Mouse (Mus musculus): ENCODE measurements around the gene Tra2a.

Gene Tra2a

GRCm38 (mm10) chr6:49236331-49236730 is 27.5 kb downstream of the Tra2a start:
- peak; percentile 100 for DNase-seq (ENCODE audit: low spot score)

GRCm38 (mm10) chr6:49233356-49233755 is 30.5 kb downstream of the Tra2a start:
- DNase-seq (ENCODE audit: low spot score): no peak

GRCm38 (mm10) chr6:49228126-49228679 is 35.6 kb downstream of the Tra2a start:
- DNase-seq (ENCODE audit: low spot score): no peak

GRCm38 (mm10) chr6:49227184-49227735 is 36.6 kb downstream of the Tra2a start:
- no peak for DNase-seq (ENCODE audit: low spot score)

- DNase-seq (ENCODE audit: low spot score): no peak
Measured at GRCm38 (mm10) chr6:49225728-49226123, 38.1 kb downstream of the Tra2a start.

- no peak for DNase-seq (ENCODE audit: low spot score)
Measured at GRCm38 (mm10) chr6:49224923-49225727, 38.7 kb downstream of the Tra2a start.

GRCm38 (mm10) chr6:49221906-49222305 is 41.9 kb downstream of the Tra2a start:
- no peak for DNase-seq (ENCODE audit: low spot score)

GRCm38 (mm10) chr6:49219920-49220604 is 43.8 kb downstream of the Tra2a start:
- no peak for DNase-seq (ENCODE audit: low spot score)

- DNase-seq (ENCODE audit: low spot score): no peak
Measured at GRCm38 (mm10) chr6:49219001-49219560, 44.8 kb downstream of the Tra2a start.

GRCm38 (mm10) chr6:49218275-49218802 is 45.5 kb downstream of the Tra2a start:
- DNase-seq (ENCODE audit: low spot score): no peak

GRCm38 (mm10) chr6:49217581-49218274 is 46.1 kb downstream of the Tra2a start:
- peak; percentile 65 for DNase-seq (ENCODE audit: low spot score)

- no peak for DNase-seq (ENCODE audit: low spot score)
Measured at GRCm38 (mm10) chr6:49216811-49217542, 46.9 kb downstream of the Tra2a start.

GRCm38 (mm10) chr6:49215748-49216585 is 47.9 kb downstream of the Tra2a start:
- no peak for DNase-seq (ENCODE audit: low spot score)

- DNase-seq (ENCODE audit: low spot score): no peak
Measured at GRCm38 (mm10) chr6:49214928-49215747, 48.7 kb downstream of the Tra2a start, which contains the start of gene Igf2bp3. Gene Igf2bp3, minus strand, starts transcription at chr6:49214957.

- no peak for DNase-seq (ENCODE audit: low spot score)
Measured at GRCm38 (mm10) chr6:49214086-49214927, 49.5 kb downstream of the Tra2a start.

- DNase-seq (ENCODE audit: low spot score): no peak
Measured at GRCm38 (mm10) chr6:49213581-49214085, 50.2 kb downstream of the Tra2a start.

GRCm38 (mm10) chr6:49212931-49213580 is 50.8 kb downstream of the Tra2a start:
- DNase-seq (ENCODE audit: low spot score): no peak
